Mouse (Mus musculus) liver, embryonic 14.5 days (tissue): ENCODE data around the gene Tnfrsf23. TPM values are rescaled to one million over a fixed set of nuclear protein-coding genes. Genes with fewer than 3 reads are reported as not detected.
A peak's percentile ranks its signal among the peaks of the same experiment; 100 is the strongest.
"Not testable (repeated sequence)": the region's sequence is repeated elsewhere in the genome, so short reads cannot be mapped to it uniquely, and the experiment has no call there.

Experiments used
- ATAC-seq: fragments of 200-750 bp; cut with Nextera tagmentation; 2 replicates; pipeline ENCODE4 v1.8.0; 2017; ENCODE audit warnings: moderate number of reproducible peaks, mild to moderate bottlenecking, moderate library complexity; ENCODE audit not compliant: insufficient read depth
- DNase-seq, 3 experiments: peaks; one replicate each; pipeline ENCODE4 v3.0.0-alpha.2; 2012 to 2013; ENCODE audit warnings: low read depth in 3 of 3, low spot score in 3 of 3
- H3K27ac ChIP-seq: fragments of 300-500 bp; sonication (generic); 2 replicates; pipeline ENCODE4 v1.5.1; 2014; ENCODE audit warnings: moderate library complexity, mild to moderate bottlenecking, control low read depth, inconsistent platforms
- H3K27me3 ChIP-seq: fragments of 300-500 bp; sonication (generic); 2 replicates; pipeline ENCODE4 v1.6.1; 2014; ENCODE audit warnings: mild to moderate bottlenecking, low read length, moderate library complexity; ENCODE audit not compliant: control insufficient read depth, insufficient read depth
- H3K36me3 ChIP-seq: fragments of 300-500 bp; sonication (generic); replicated peaks from 2 replicates; pipeline ENCODE4 v1.6.1; 2014; ENCODE audit warnings: low read depth; ENCODE audit not compliant: control insufficient read depth, insufficient read depth
- H3K4me1 ChIP-seq, 2 experiments: fragments of 200-500 bp in 1 of 2; fragments of 300-500 bp in 1 of 2; sonication (generic) in 1 of 2; replicated peaks; 2 replicates each; pipeline ENCODE4 v1.6.1; 2012 to 2014; ENCODE audit warnings: antibody characterized with exemption in 1 of 2, inconsistent platforms in 1 of 2, low read length in 1 of 2; ENCODE audit not compliant: control insufficient read depth in 2 of 2, insufficient read depth in 2 of 2
- H3K4me2 ChIP-seq: fragments of 300-500 bp; sonication (generic); 2 replicates; pipeline ENCODE4 v1.6.1; 2014; ENCODE audit warnings: low read depth, mild to moderate bottlenecking, control low read depth, moderate library complexity
- H3K4me3 ChIP-seq, 2 experiments: fragments of 200-500 bp in 1 of 2; fragments of 300-500 bp in 1 of 2; sonication (generic) in 1 of 2; 2 replicates each; pipeline ENCODE4 v1.5.1; 2012 to 2014; ENCODE audit warnings: low read depth in 2 of 2, low read length in 2 of 2, mild to moderate bottlenecking in 2 of 2, control low read depth in 1 of 2, inconsistent platforms in 1 of 2, moderate library complexity in 1 of 2; ENCODE audit not compliant: insufficient read depth in 1 of 2
- H3K9ac ChIP-seq: fragments of 300-500 bp; sonication (generic); replicated peaks from 2 replicates; pipeline ENCODE4 v1.6.1; 2014; ENCODE audit warnings: mild to moderate bottlenecking, control low read depth, moderate library complexity
- H3K9me3 ChIP-seq: fragments of 300-500 bp; sonication (generic); 2 replicates; pipeline ENCODE4 v1.6.1; 2016; ENCODE audit warnings: low read length, mixed read lengths; ENCODE audit not compliant: control insufficient read depth
- CTCF ChIP-seq: IDR thresholded peaks from 2 replicates; pipeline ENCODE4 v1.5.1; 2016; ENCODE audit warnings: antibody characterized with exemption, low read depth, control low read depth
- EP300 ChIP-seq: IDR thresholded peaks from 2 replicates; pipeline ENCODE4 v1.6.1; 2016; ENCODE audit warnings: antibody characterized with exemption, low read depth
- WGBS: fragments of 180-500 bp; shearing (Covaris S2); extraction: QIAGEN DNeasy Blood & Tissue Kit; methylation state at CpG from one replicate; pipeline ENCODE4 v1.1.7; 2014; ENCODE audit not compliant: insufficient replicate concordance; 5-methylcytosine and 5-hydroxymethylcytosine counted together
- polyA plus RNA-seq, 2 experiments: library from polyadenylated mRNA; depleted of rRNA in 1 of 2; stranded (reverse) in 1 of 2; unstranded in 1 of 2; fragments of >200 nt; fragmentation: Nextera tagmentation in 1 of 2; extraction: Ambion mirVana in 1 of 2; gene quantifications; 2 replicates each; pipeline versions ENCODE4 v1.2.1 to v1.2.3; 2012 to 2014

Gene Tnfrsf23
- polyA plus RNA-seq, 2 experiments: 0.22 to 0.44 TPM

- no peaks in the 10 kb centered on the region for H3K4me1 ChIP-seq
- no peak overlapping the region for H3K4me3 ChIP-seq
- no peak for ATAC-seq
- no peaks in the 10 kb centered on the region for H3K9me3 ChIP-seq
- H3K36me3 ChIP-seq: no peaks in the 10 kb centered on the region
- H3K9ac ChIP-seq: no peak overlapping the region
- H3K27ac ChIP-seq: no peak overlapping the region
- no peak for TF ChIP-seq EP300
- no peak for TF ChIP-seq CTCF
- DNase-seq: no peak
- no peak overlapping the region for H3K4me2 ChIP-seq
- H3K27me3 ChIP-seq: no peaks in the 10 kb centered on the region
Measured at GRCm38 (mm10) chr7:143660797-143661196, 24.9 kb downstream of the Tnfrsf23 start.

- peak overlapping the region in 1 of 2 experiments; percentile 43; a peak in 1 of 4 replicates for H3K4me3 ChIP-seq
- H3K9ac ChIP-seq, H3K4me1 ChIP-seq, H3K36me3 ChIP-seq, H3K4me2 ChIP-seq, H3K27ac ChIP-seq, ATAC-seq, H3K27me3 ChIP-seq, DNase-seq, H3K9me3 ChIP-seq: not testable (repeated sequence)
- WGBS: 50% methylated on average over 10 of the region's 10 CpGs
Measured at GRCm38 (mm10) chr7:143649769-143650346, 35.8 kb downstream of the Tnfrsf23 start.

GRCm38 (mm10) chr7:143649034-143649768 is 36.5 kb downstream of the Tnfrsf23 start, which contains the start of gene Tnfrsf22:
TSS of gene Tnfrsf22 (minus strand) at chr7:143649661.
- 3% methylated on average over 39 of the region's 39 CpGs for WGBS
- Histone ChIP-seq H3K9me3 (no peaks in the 10 kb centered on the region), H3K4me3 (peak within 1 kb of the TSS; percentile 43 to 61), H3K36me3 (no peaks in the 10 kb centered on the region), H3K4me1 (no peaks in the 10 kb centered on the region), H3K4me2 (peak within 1 kb of the TSS; percentile 63), H3K9ac (no peak within 1 kb of the TSS), H3K27me3 (no peaks in the 10 kb centered on the region), H3K27ac (no peak within 1 kb of the TSS)
- ATAC-seq: peak; percentile 78
- TF ChIP-seq CTCF (no peak), EP300 (no peak)
- peak; percentile 46 to 49 (median 48) for DNase-seq

GRCm38 (mm10) chr7:143643949-143644348 is 41.7 kb downstream of the Tnfrsf23 start:
- H3K36me3 ChIP-seq, ATAC-seq, H3K4me3 ChIP-seq, DNase-seq, H3K4me1 ChIP-seq, H3K9me3 ChIP-seq, H3K27ac ChIP-seq, H3K27me3 ChIP-seq, H3K4me2 ChIP-seq, H3K9ac ChIP-seq: not testable (repeated sequence)
- 28% methylated on average over 2 of the region's 2 CpGs for WGBS

GRCm38 (mm10) chr7:143636674-143637073 is 49.0 kb downstream of the Tnfrsf23 start:
- Histone ChIP-seq H3K27me3 (no peaks in the 10 kb centered on the region), H3K36me3 (no peaks in the 10 kb centered on the region), H3K27ac (no peak overlapping the region), H3K4me3 (no peak overlapping the region), H3K9ac (no peak overlapping the region), H3K4me2 (no peak overlapping the region), H3K9me3 (no peaks in the 10 kb centered on the region), H3K4me1 (0 out of 4 replicates have a peak, but pooled peaks cover 0 to 2% of the 10 kb centered on the region in 2 experiments)
- no peak for DNase-seq
- 64% methylated on average over 1 of the region's 1 CpGs for WGBS
- no peak for TF ChIP-seq EP300
- TF ChIP-seq CTCF: no peak
- no peak for ATAC-seq
